Mouse (Mus musculus): ENCODE results near the gene Taf10. TPM values are rescaled to one million over a fixed set of nuclear protein-coding genes. Genes with fewer than 3 reads are reported as not detected.

The Taf10 gene
- polyA plus RNA-seq, 1 experiment from 2014 or later = 140 TPM

DNA sequence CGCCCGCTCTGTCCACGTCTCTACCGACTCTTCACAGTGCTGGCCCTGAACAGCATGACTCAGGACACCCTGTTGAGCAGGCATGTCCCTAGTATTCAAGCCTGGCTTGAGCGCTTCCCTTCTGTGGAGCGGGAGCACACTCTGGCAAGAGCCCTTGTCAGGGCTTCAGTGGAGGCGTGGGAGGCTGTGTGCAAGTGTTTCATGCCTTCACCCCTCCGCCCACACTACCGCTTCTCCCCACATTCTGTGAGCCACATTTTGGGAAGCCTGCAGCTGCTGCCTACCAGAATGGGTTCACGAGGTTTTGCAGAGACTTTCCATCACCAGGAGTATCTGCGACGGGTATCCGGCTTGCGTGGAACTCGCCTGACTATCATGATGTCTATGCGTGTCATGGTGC, 41.0 kb downstream of the Taf10 start:
- 81% methylated on average over 16 of the region's 16 CpGs for WGBS
- H3K36me3 ChIP-seq (replicated peaks; ENCODE audit: control insufficient read depth, insufficient read depth) = no peaks in the 10 kb centered on the region
- DNase-seq (ENCODE audit: low spot score) (no peak), ATAC-seq (ENCODE audit: low FRiP score) (no peak)
- H3K27me3 ChIP-seq (ENCODE audit: control insufficient read depth, insufficient read depth, low read length) = no peaks in the 10 kb centered on the region
- no peak overlapping the region for H3K27ac ChIP-seq
- no peaks in the 10 kb centered on the region for H3K4me1 ChIP-seq (replicated peaks; ENCODE audit: control insufficient read depth, insufficient read depth, low read length)
- no peaks in the 10 kb centered on the region for H3K9me3 ChIP-seq (ENCODE audit: control insufficient read depth, low read length)
- H3K4me3 ChIP-seq (replicated peaks; ENCODE audit: low read length) = no peak overlapping the region
- no peak overlapping the region for H3K9ac ChIP-seq
- no peak overlapping the region for H3K4me2 ChIP-seq (replicated peaks)

DNA sequence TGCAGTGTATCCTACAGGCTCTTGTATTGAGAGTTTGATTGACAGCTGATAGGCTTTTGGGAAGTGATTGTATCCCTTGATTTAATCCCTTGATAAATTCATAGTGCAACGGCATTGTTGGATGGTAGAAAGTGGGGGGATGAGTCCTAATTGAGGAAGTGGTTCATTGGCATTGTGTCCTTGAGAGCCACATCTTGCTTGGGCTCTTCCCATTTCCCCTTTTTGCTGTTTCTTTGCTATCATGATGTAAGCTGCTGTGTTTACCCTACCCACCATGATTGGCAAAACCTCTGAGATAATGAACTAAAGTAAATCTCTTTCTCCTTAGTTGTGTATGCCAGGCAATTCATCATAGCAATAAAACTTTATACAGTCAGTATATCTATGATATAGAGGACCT, 53.3 kb downstream of the Taf10 start:
- Histone ChIP-seq H3K36me3 (replicated peaks; ENCODE audit: control insufficient read depth, insufficient read depth) (no peaks in the 10 kb centered on the region), H3K27me3 (ENCODE audit: control insufficient read depth, insufficient read depth, low read length) (no peaks in the 10 kb centered on the region), H3K9me3 (ENCODE audit: control insufficient read depth, low read length) (no peaks in the 10 kb centered on the region), H3K27ac (no peak overlapping the region), H3K4me2 (replicated peaks) (no peak overlapping the region), H3K4me3 (replicated peaks; ENCODE audit: low read length) (no peak overlapping the region), H3K4me1 (replicated peaks; ENCODE audit: control insufficient read depth, insufficient read depth, low read length) (no peaks in the 10 kb centered on the region), H3K9ac (no peak overlapping the region)
- DNase-seq (ENCODE audit: low spot score) (no peak), ATAC-seq (ENCODE audit: low FRiP score) (no peak)
- 83% methylated on average over 1 of the region's 1 CpGs for WGBS

Other genes starting within 250 kb of the Taf10 start
- gene Smpd1, start 190.0 kb downstream of the Taf10 start, polyA plus RNA-seq (2014; fragmentation: Nextera tagmentation; extraction: Ambion mirVana) = 95.9 and 106 TPM in 2 replicates
- 224 and 243 TPM in 2 replicates for gene Apbb1, start 162.7 kb downstream of the Taf10 start, polyA plus RNA-seq (2014; fragmentation: Nextera tagmentation; extraction: Ambion mirVana)
- gene Hpx, start 144.2 kb downstream of the Taf10 start, polyA plus RNA-seq (2014; fragmentation: Nextera tagmentation; extraction: Ambion mirVana) = 0.13 TPM in 1 of 2 replicates, not detected in the other
- gene Trim3, start 110.8 kb downstream of the Taf10 start, polyA plus RNA-seq (2014; fragmentation: Nextera tagmentation; extraction: Ambion mirVana) = 85.5 and 90.7 TPM in 2 replicates
- gene Timm10b, start 104.3 kb downstream of the Taf10 start, polyA plus RNA-seq (2014; fragmentation: Nextera tagmentation; extraction: Ambion mirVana) = 147 and 154 TPM in 2 replicates
- 92.4 and 95.5 TPM in 2 replicates for gene Arfip2, start 103.9 kb downstream of the Taf10 start, polyA plus RNA-seq (2014; fragmentation: Nextera tagmentation; extraction: Ambion mirVana)
- gene Gm45799, start 103.8 kb downstream of the Taf10 start, polyA plus RNA-seq (2014; fragmentation: Nextera tagmentation; extraction: Ambion mirVana) = 20.5 and 21.7 TPM in 2 replicates
- 1.1 and 2.0 TPM in 2 replicates for gene Dnhd1, start 93.5 kb downstream of the Taf10 start, polyA plus RNA-seq (2014; fragmentation: Nextera tagmentation; extraction: Ambion mirVana)
- gene Ilk, start 7.8 kb downstream of the Taf10 start, polyA plus RNA-seq (2014; fragmentation: Nextera tagmentation; extraction: Ambion mirVana) = 206 and 220 TPM in 2 replicates
- gene Rrp8, start 7.0 kb downstream of the Taf10 start, polyA plus RNA-seq (2014; fragmentation: Nextera tagmentation; extraction: Ambion mirVana) = 21.3 and 24.1 TPM in 2 replicates
- gene Tpp1, start 7.9 kb upstream of the Taf10 start, polyA plus RNA-seq (2014; fragmentation: Nextera tagmentation; extraction: Ambion mirVana) = 48.2 and 51.6 TPM in 2 replicates
- gene Dchs1, start 43.3 kb upstream of the Taf10 start, polyA plus RNA-seq (2014; fragmentation: Nextera tagmentation; extraction: Ambion mirVana) = 21.1 and 23.2 TPM in 2 replicates
- 164 and 208 TPM in 2 replicates for gene Mrpl17, start 66.7 kb upstream of the Taf10 start, polyA plus RNA-seq (2014; fragmentation: Nextera tagmentation; extraction: Ambion mirVana)
- 0.27 and 0.77 TPM in 2 replicates for gene Gm4070, start 209.6 kb upstream of the Taf10 start, polyA plus RNA-seq (2014; fragmentation: Nextera tagmentation; extraction: Ambion mirVana)

Measured in hindbrain, embryonic 14.5 days (tissue).